Mouse (Mus musculus) testis, adult 2 months (tissue): Measurements from ENCODE around the gene Uggt2.

Experiments used
- CTCF ChIP-seq: fragments of 200-500 bp; IDR thresholded peaks from 2 replicates; pipeline ENCODE4 v1.5.1; 2012; ENCODE audit warnings: low read depth, mild to moderate bottlenecking, inconsistent platforms, low read length, moderate library complexity; ENCODE audit not compliant: control insufficient read depth, insufficient read depth, insufficient replicate concordance
- POLR2A ChIP-seq: fragments of 200-500 bp; IDR thresholded peaks from 2 replicates; pipeline ENCODE4 v1.6.1; 2012; ENCODE audit warnings: low read depth, mild to moderate bottlenecking, inconsistent platforms, low read length, moderate library complexity; ENCODE audit not compliant: control insufficient read depth

DNA sequence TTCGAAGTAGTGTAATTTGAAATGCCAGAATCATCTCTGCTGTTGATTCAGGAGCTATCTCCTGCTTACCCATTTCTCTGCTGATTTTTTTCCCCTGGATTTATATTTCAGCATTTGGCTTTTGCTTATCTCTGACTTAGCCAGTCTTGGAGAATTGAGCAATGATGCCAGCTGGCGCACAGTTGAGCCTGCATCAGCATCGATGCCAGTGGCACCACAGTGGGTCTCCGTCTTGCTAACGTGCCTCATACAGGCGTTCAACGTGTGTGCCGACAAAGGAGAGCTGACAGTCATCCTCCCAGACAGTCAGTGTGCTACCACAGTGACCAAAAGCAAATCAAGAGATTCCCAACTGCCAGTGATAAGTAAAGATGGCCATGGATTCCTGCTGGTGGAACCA is 8.4 kb upstream of the Uggt2 start:
- TF ChIP-seq POLR2A (no peak), CTCF (no peak)
